Mouse (Mus musculus): Measurements from ENCODE around the gene Tchh. TPM values are rescaled to one million over a fixed set of nuclear protein-coding genes. Genes with fewer than 3 reads are reported as not detected.
A peak's percentile ranks its signal among the peaks of the same experiment; 100 is the strongest.
"Not testable (repeated sequence)": the region's sequence is repeated elsewhere in the genome, so short reads cannot be mapped to it uniquely, and the experiment has no call there.

Tchh gene
- polyA plus RNA-seq, 1 experiment = 0.32 TPM

DNA sequence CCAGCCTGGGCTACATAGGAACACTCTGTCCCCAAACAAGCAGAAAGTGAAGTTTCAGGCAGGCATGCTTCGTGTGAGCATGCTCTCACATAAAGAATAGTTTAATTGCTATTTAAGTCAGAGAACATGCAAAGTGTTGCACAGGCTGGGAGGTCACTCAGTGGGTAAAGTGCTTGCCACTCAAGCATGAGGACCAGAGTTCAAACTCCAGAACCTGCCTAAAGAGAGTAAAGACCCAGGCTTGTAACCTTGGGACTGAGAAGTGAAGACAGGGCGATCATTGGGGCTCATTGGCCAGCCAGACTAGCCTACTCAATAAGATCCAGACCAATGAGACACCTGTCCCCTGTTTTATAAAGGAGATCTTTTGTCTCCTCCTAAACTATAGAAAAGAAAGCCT is 46.4 kb downstream of the Tchh start:
- Histone ChIP-seq H3K4me3 (ENCODE audit: insufficient read depth, low read length) (no peak overlapping the region), H3K27ac (ENCODE audit: insufficient read depth, low read length) (no peak overlapping the region), H3K4me1 (ENCODE audit: control insufficient read depth, insufficient read depth, low read length) (no peaks in the 10 kb centered on the region)
- TF ChIP-seq POLR2A (IDR thresholded peaks at IDR 0.05; ENCODE audit: low read depth, low read length) (no peak), CTCF (IDR thresholded peaks at IDR 0.05; ENCODE audit: borderline replicate concordance, insufficient read depth, low read length) (no peak)

DNA sequence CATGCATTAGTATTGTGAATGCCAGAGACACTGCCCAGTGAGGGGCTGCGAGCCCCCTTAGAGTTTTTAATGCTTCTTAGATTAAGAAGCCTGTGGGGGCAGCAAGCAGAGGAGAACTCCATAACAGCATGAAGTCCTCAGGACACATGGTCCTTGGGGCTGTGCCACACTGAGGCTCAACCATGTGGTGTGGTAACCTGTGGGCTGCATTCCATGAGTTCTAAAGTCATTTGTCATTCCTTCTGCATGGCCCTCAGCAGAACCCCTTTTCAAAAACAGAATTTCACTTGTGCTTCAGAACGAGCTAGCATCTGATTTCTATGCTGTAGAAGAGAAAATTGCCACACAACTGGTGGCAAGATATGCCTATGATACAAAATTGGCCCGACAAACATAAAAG is 50.0 kb downstream of the Tchh start:
- H3K27ac ChIP-seq (ENCODE audit: insufficient read depth, low read length) = no peak overlapping the region
- TF ChIP-seq POLR2A (IDR thresholded peaks at IDR 0.05; ENCODE audit: low read depth, low read length) (no peak), CTCF (IDR thresholded peaks at IDR 0.05; ENCODE audit: borderline replicate concordance, insufficient read depth, low read length) (no peak)
- no peak overlapping the region for H3K4me3 ChIP-seq (ENCODE audit: insufficient read depth, low read length)
- H3K4me1 ChIP-seq (ENCODE audit: control insufficient read depth, insufficient read depth, low read length) = no peaks in the 10 kb centered on the region

DNA sequence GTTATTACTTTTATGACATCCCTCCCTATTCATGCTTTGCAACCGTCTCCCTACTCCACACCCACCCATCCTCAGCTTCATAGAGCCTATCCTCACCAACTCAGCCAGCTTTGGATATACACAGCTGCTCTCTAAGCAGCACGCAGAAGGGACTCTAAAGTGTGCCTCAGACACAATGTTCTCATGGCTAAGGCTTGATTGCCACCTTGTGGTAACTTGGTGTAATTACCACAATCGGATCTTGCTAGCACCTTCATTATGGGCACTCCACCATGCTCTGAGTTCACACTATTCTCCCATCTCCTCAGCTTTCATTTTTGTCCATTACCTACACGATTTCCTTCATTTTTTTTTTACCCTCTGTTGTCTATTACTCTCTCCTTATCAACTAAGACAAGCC is 51.9 kb downstream of the Tchh start:
- H3K4me1 ChIP-seq (ENCODE audit: control insufficient read depth, insufficient read depth, low read length) = no peaks in the 10 kb centered on the region
- H3K27ac ChIP-seq (ENCODE audit: insufficient read depth, low read length) = no peak overlapping the region
- H3K4me3 ChIP-seq (ENCODE audit: insufficient read depth, low read length) = no peak overlapping the region
- TF ChIP-seq POLR2A (IDR thresholded peaks at IDR 0.05; ENCODE audit: low read depth, low read length) (no peak), CTCF (IDR thresholded peaks at IDR 0.05; ENCODE audit: borderline replicate concordance, insufficient read depth, low read length) (peak; percentile 45; the same call in 1 of the 2 replicates)

DNA sequence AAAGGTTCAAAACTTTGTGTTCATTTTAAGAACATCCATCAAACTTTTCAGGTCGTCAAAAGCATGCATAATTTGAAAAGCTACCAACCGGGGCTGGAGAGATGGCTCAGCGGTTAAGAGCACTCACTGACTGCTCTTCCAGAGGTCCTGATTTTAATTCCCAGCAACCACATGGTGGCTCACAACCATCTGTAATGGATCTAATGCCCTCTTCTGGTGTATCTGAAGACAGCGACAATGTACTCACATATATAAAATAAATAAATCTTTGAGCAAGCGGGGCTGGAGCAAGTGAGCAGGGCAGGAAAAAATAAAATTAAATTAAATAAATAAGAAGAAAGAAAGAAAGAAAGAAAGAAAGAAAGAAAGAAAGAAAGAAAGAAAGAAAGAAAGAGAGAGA is 52.6 kb downstream of the Tchh start:
- H3K27ac ChIP-seq (ENCODE audit: insufficient read depth, low read length); H3K4me3 ChIP-seq (ENCODE audit: insufficient read depth, low read length); H3K4me1 ChIP-seq (ENCODE audit: control insufficient read depth, insufficient read depth, low read length): not testable (repeated sequence)

DNA sequence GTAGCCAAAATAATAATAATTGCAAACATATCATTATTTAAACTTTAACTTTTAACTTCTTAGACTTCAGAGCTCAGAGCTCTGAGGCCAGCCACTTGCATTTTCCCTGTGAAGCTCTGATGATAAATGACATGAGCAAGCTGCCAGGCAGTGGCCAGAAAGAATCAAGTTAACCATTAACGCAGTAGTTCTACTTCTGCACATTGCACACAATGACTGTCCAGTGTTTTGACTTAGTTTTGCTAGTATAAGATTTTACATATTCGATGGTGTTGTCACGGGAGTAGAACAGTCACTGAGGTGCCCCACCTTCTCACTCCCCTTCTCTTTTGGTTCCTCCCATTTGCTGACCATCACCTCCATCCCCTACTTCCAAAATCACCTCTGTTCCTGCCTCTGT is 55.0 kb downstream of the Tchh start:
- H3K4me1 ChIP-seq (ENCODE audit: control insufficient read depth, insufficient read depth, low read length) = 0 out of 2 replicates have a peak, but pooled peaks cover 3% of the 10 kb centered on the region
- no peak overlapping the region for H3K4me3 ChIP-seq (ENCODE audit: insufficient read depth, low read length)
- TF ChIP-seq CTCF (IDR thresholded peaks at IDR 0.05; ENCODE audit: borderline replicate concordance, insufficient read depth, low read length) (no peak), POLR2A (IDR thresholded peaks at IDR 0.05; ENCODE audit: low read depth, low read length) (no peak)
- H3K27ac ChIP-seq (ENCODE audit: insufficient read depth, low read length) = no peak overlapping the region

Other genes starting within 250 kb of the Tchh start
- gene Flg2, start 245.1 kb upstream of the Tchh start, polyA plus RNA-seq (2011; ENCODE audit: insufficient read length, low read depth, missing spikeins) = not detected in 2 replicates
- not detected in 2 replicates for gene Flg, start 168.8 kb upstream of the Tchh start, polyA plus RNA-seq (2011; ENCODE audit: insufficient read length, low read depth, missing spikeins)
- gene Hrnr, start 122.6 kb upstream of the Tchh start, polyA plus RNA-seq (2011; ENCODE audit: insufficient read length, low read depth, missing spikeins) = not detected in 2 replicates
- not detected in 2 replicates for gene Rptn, start 48.6 kb upstream of the Tchh start, polyA plus RNA-seq (2011; ENCODE audit: insufficient read length, low read depth, missing spikeins)
- not detected in 2 replicates for gene Tchhl1, start 26.4 kb downstream of the Tchh start, polyA plus RNA-seq (2011; ENCODE audit: insufficient read length, low read depth, missing spikeins)
- 1,573 and 1,846 TPM in 2 replicates for gene S100a11, start 78.2 kb downstream of the Tchh start, polyA plus RNA-seq (2011; ENCODE audit: insufficient read length, low read depth, missing spikeins)
- 373 and 491 TPM in 2 replicates for gene S100a10, start 112.8 kb downstream of the Tchh start, polyA plus RNA-seq (2011; ENCODE audit: insufficient read length, low read depth, missing spikeins)
- not detected in 2 replicates for gene Tdpoz2, start 210.4 kb downstream of the Tchh start, polyA plus RNA-seq (2011; ENCODE audit: insufficient read length, low read depth, missing spikeins)
- gene Tdpoz1, start 234.0 kb downstream of the Tchh start, polyA plus RNA-seq (2011; ENCODE audit: insufficient read length, low read depth, missing spikeins) = not detected in 2 replicates